Mouse (Mus musculus): ENCODE results near the gene Serinc1. TPM values are rescaled to one million over a fixed set of nuclear protein-coding genes. Genes with fewer than 3 reads are reported as not detected.
"Not testable (repeated sequence)": the region's sequence is repeated elsewhere in the genome, so short reads cannot be mapped to it uniquely, and the experiment has no call there.

The Serinc1 gene
- polyA plus RNA-seq (2021): 194 TPM

- peak; percentile 68 for DNase-seq (ENCODE audit: low read depth, low spot score)
- ChIA-PET POLR2A (interaction anchor here (1.2 to 1.8 kb wide), 2 partner anchors 30 to 46 kb away, joined by 5 to 9 read pairs; partner anchors contain the start of gene Hsf2), CTCF (interaction anchor here (1.4 kb wide), 1 partner anchor 25 kb away, joined by 7 read pairs; no protein-coding TSS in a partner anchor)
- ATAC-seq: peak; percentile 94
- in situ Hi-C loops (cut with MboI; ENCODE audit: low pct_unique_long_range_greater_than_20kb): no loop called here
- TF ChIP-seq CTCF (IDR thresholded peaks at IDR 0.05): no peak
- H3K27me3 ChIP-seq: peaks cover 26% of the 10 kb centered on the region
Measured at GRCm38 (mm10) chr10:57532218-57533101, at the start of gene Serinc1. Gene Serinc1, minus strand, starts transcription at chr10:57532530.

- TF ChIP-seq CTCF (IDR thresholded peaks at IDR 0.05): no peak
- ATAC-seq (no peak), DNase-seq (ENCODE audit: low read depth, low spot score) (no peak)
- ChIA-PET POLR2A (no interaction called here), CTCF (no interaction called here)
- H3K27me3 ChIP-seq: peaks cover 7% of the 10 kb centered on the region
- in situ Hi-C loops (cut with MboI; ENCODE audit: low pct_unique_long_range_greater_than_20kb): no loop called here
Measured at GRCm38 (mm10) chr10:57576721-57577120, 44.4 kb upstream of the Serinc1 start.

GRCm38 (mm10) chr10:57572130-57572529 lies 39.8 kb upstream of the Serinc1 start:
- H3K27me3 ChIP-seq: peaks cover 15% of the 10 kb centered on the region
- TF ChIP-seq CTCF (IDR thresholded peaks at IDR 0.05): no peak
- ChIA-PET CTCF (interaction anchor here (1.3 kb wide), 1 partner anchor 22 kb away, joined by 3 read pairs; no protein-coding TSS in a partner anchor), POLR2A (no interaction called here)
- ATAC-seq: no peak
- no peak for DNase-seq (ENCODE audit: low read depth, low spot score)
- in situ Hi-C loops (cut with MboI; ENCODE audit: low pct_unique_long_range_greater_than_20kb): no loop called here

GRCm38 (mm10) chr10:57571211-57571730 lies 38.9 kb upstream of the Serinc1 start:
- DNase-seq (ENCODE audit: low read depth, low spot score): no peak
- H3K27me3 ChIP-seq: peaks cover 10% of the 10 kb centered on the region
- peak; percentile 67 for TF ChIP-seq CTCF (IDR thresholded peaks at IDR 0.05)
- ATAC-seq: no peak
- POLR2A ChIA-PET: no interaction called here
- in situ Hi-C loops (cut with MboI; ENCODE audit: low pct_unique_long_range_greater_than_20kb): no loop called here
- CTCF ChIA-PET: interaction anchor here (0.8 to 1.3 kb wide), 4 partner anchors 14 to 94 kb away, joined by 3 read pairs; no protein-coding TSS in a partner anchor

GRCm38 (mm10) chr10:57569023-57569931 lies 36.9 kb upstream of the Serinc1 start:
- no peak for DNase-seq (ENCODE audit: low read depth, low spot score)
- no peak for ATAC-seq
- in situ Hi-C loops (cut with MboI; ENCODE audit: low pct_unique_long_range_greater_than_20kb): loop anchor here (10.0 kb wide), 1 partner anchor 104 kb away; no protein-coding TSS in a partner anchor
- ChIA-PET CTCF (interaction anchor here (1.2 kb wide), 1 partner anchor 16 kb away, joined by 3 read pairs; no protein-coding TSS in a partner anchor), POLR2A (no interaction called here)
- TF ChIP-seq CTCF (IDR thresholded peaks at IDR 0.05): no peak
- peaks cover 14% of the 10 kb centered on the region for H3K27me3 ChIP-seq

- CTCF ChIA-PET: no interaction called here
- no peak for TF ChIP-seq CTCF (IDR thresholded peaks at IDR 0.05)
- POLR2A ChIA-PET: no interaction called here
- DNase-seq (ENCODE audit: low read depth, low spot score): no peak
- no peak for ATAC-seq
- in situ Hi-C loops (cut with MboI; ENCODE audit: low pct_unique_long_range_greater_than_20kb): loop anchor here (10.0 kb wide), 1 partner anchor 101 kb away; no protein-coding TSS in a partner anchor
- peaks cover 13% of the 10 kb centered on the region for H3K27me3 ChIP-seq
Measured at GRCm38 (mm10) chr10:57566221-57566620, 33.9 kb upstream of the Serinc1 start.

- CTCF ChIA-PET: no interaction called here
- no peak for TF ChIP-seq CTCF (IDR thresholded peaks at IDR 0.05)
- POLR2A ChIA-PET: interaction anchor here (0.7 kb wide), 1 partner anchor 27 kb away, joined by 3 read pairs; no protein-coding TSS in a partner anchor
- ATAC-seq (no peak), DNase-seq (ENCODE audit: low read depth, low spot score) (no peak)
- H3K27me3 ChIP-seq: peaks cover 28% of the 10 kb centered on the region
- in situ Hi-C loops (cut with MboI; ENCODE audit: low pct_unique_long_range_greater_than_20kb): no loop called here
Measured at GRCm38 (mm10) chr10:57557597-57557996, 25.3 kb upstream of the Serinc1 start.

- DNase-seq (ENCODE audit: low read depth, low spot score): no peak
- no peak for TF ChIP-seq CTCF (IDR thresholded peaks at IDR 0.05)
- ChIA-PET POLR2A (no interaction called here), CTCF (no interaction called here)
- peak; percentile 54 for ATAC-seq
- peaks cover 18% of the 10 kb centered on the region for H3K27me3 ChIP-seq
- in situ Hi-C loops (cut with MboI; ENCODE audit: low pct_unique_long_range_greater_than_20kb): no loop called here
Measured at GRCm38 (mm10) chr10:57553719-57554118, 21.4 kb upstream of the Serinc1 start.

- H3K27me3 ChIP-seq: peaks cover 5% of the 10 kb centered on the region
- ATAC-seq (no peak), DNase-seq (ENCODE audit: low read depth, low spot score) (no peak)
- ChIA-PET CTCF (interaction anchor here (1.2 kb wide), 1 partner anchor 22 kb away, joined by 3 read pairs; no protein-coding TSS in a partner anchor), POLR2A (no interaction called here)
- no peak for TF ChIP-seq CTCF (IDR thresholded peaks at IDR 0.05)
- in situ Hi-C loops (cut with MboI; ENCODE audit: low pct_unique_long_range_greater_than_20kb): no loop called here
Measured at GRCm38 (mm10) chr10:57549631-57550030, 17.3 kb upstream of the Serinc1 start.

- peaks cover 52% of the 10 kb centered on the region for H3K27me3 ChIP-seq
- ATAC-seq; POLR2A ChIA-PET; DNase-seq (ENCODE audit: low read depth, low spot score); CTCF ChIA-PET; in situ Hi-C loops (cut with MboI; ENCODE audit: low pct_unique_long_range_greater_than_20kb): not testable (repeated sequence)
Measured at GRCm38 (mm10) chr10:57543890-57544289, 11.6 kb upstream of the Serinc1 start.
